Comparison of ENCODE assay signal across 11 mouse cellular contexts in the genomic region with DNA sequence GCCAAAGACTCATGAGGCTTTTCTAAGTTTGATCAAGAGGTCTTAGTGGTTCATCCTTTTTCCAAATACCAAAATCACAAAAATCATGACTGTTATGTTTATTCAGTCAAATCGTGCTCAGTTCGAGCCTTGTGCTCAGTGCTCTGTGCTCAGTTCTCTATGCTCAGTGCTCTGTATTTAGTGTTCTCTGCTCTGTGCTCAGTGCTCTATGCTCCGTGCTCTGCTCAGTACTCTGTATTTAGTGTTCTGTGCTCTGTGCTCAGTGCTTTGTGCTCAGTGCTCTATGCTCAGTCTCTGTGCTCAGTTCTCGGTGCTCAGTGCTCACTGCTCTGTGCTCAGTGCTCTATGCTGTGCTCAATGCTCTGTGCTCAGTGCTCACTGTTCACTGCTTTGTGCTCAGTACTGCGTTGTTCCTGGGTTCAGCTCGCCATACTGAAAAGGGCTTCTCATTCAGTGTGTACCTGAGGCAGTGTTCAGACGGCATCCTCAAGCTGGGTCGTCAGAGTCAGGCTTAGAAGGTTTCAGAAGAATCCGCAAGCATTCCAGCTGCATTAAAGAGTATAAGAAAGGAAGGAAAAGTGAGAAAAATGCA. TPM values are rescaled to one million over a fixed set of nuclear protein-coding genes. Genes with fewer than 3 reads are reported as not detected.
"Had no signal": no experiment of that assay in that cellular context is flagged by ENCODE, and none has a peak within 500 bp of the region (broad histone marks: within the 10 kb centered on the region; RNA-seq: fewer than 3 reads in every experiment).

No protein-coding gene starts in this region.

- H3K27ac ChIP-seq: kidney, postnatal 0 days; limb, embryonic 12.5 days; liver, embryonic 14.5 days; neural tube, embryonic 13.5 days had no signal

- H3K27me3 ChIP-seq: limb, embryonic 12.5 days; neural tube, embryonic 13.5 days had no signal

- H3K9ac ChIP-seq: limb, embryonic 12.5 days; liver, embryonic 14.5 days; neural tube, embryonic 13.5 days had no signal

- H3K4me3 ChIP-seq: limb, embryonic 12.5 days; neural tube, embryonic 13.5 days had no signal

- DNase-seq: kidney, adult 11 months; liver; lung, adult 18-20 months; right cerebral cortex, adult 18-20 months; right cerebral cortex, postnatal 25 days; thymus, postnatal 36 days had no signal

- H3K36me3 ChIP-seq: limb, embryonic 12.5 days; neural tube, embryonic 13.5 days had no signal

- H3K4me2 ChIP-seq: limb, embryonic 12.5 days; neural tube, embryonic 13.5 days had no signal

- H3K9me3 ChIP-seq: limb, embryonic 12.5 days; neural tube, embryonic 13.5 days had no signal

RNA-seq across cellular contexts. Expression of a gene that starts 50.5 kb away (rescaled TPM):
- total RNA-seq: megakaryocyte-erythroid progenitor cell, adult 5-6 weeks had no signal
